Mouse (Mus musculus): Measurements from ENCODE around the gene Khdc1c. TPM values are rescaled to one million over a fixed set of nuclear protein-coding genes. Genes with fewer than 3 reads are reported as not detected.

Gene Khdc1c
- total and polyA plus RNA-seq, 3 experiments: 0.05 TPM; not detected in 2

GRCm38 (mm10) chr1:21419370-21419769, 51.2 kb downstream of the Khdc1c start:
- ATAC-seq (ENCODE audit: extremely low read depth, insufficient number of reproducible peaks, low FRiP score, poor library complexity, severe bottlenecking): no peak
- TF ChIP-seq GATA2 (IDR thresholded peaks at IDR 0.05; ENCODE audit: borderline replicate concordance, low read depth, low read length) (no peak), CTCF (IDR thresholded peaks at IDR 0.05; ENCODE audit: low read depth, low read length) (no peak), POLR2AphosphoS5 (IDR thresholded peaks at IDR 0.05; ENCODE audit: insufficient replicate concordance, low read depth, low read length) (no peak), TAL1 (conservative IDR thresholded peaks at IDR 0.05; ENCODE audit: low read depth, low read length) (no peak), GATA1 (IDR thresholded peaks at IDR 0.05; ENCODE audit: borderline replicate concordance, low read length) (no peak)
- Histone ChIP-seq H3K27me3 (ENCODE audit: insufficient read depth, low read length) (no peaks in the 10 kb centered on the region), H3K4me3 (ENCODE audit: low read depth, low read length) (no peak overlapping the region), H3K9me3 (replicated peaks) (no peaks in the 10 kb centered on the region), H3K36me3 (replicated peaks) (no peaks in the 10 kb centered on the region), H3K4me1 (ENCODE audit: insufficient read depth, low read depth, low read length) (no peaks in the 10 kb centered on the region)
- no peak for DNase-seq (ENCODE audit: low spot score)

Other genes with a start within 250 kb of the Khdc1c start
- 1.7 and 3.5 TPM in 2 replicates for gene Tmem14a, start 149.8 kb upstream of the Khdc1c start, total RNA-seq (2014; fragmentation: Nextera tagmentation)
- 4.0 and 4.9 TPM in 2 replicates for gene Tmem14a, start 149.8 kb upstream of the Khdc1c start, total RNA-seq (2017)
- 0.30 and 0.50 TPM in 2 replicates for gene Tmem14a, start 149.8 kb upstream of the Khdc1c start, polyA plus RNA-seq (2012)
- gene Gsta3, start 127.7 kb upstream of the Khdc1c start, total RNA-seq (2014; fragmentation: Nextera tagmentation): 1.2 TPM in 1 of 2 replicates, not detected in the other
- gene Gsta3, start 127.7 kb upstream of the Khdc1c start, total RNA-seq (2017): 0.17 and 0.27 TPM in 2 replicates
- not detected in 2 replicates for gene Gsta3, start 127.7 kb upstream of the Khdc1c start, polyA plus RNA-seq (2012)
- gene Khdc1a, start 18.7 kb upstream of the Khdc1c start, total RNA-seq (2014; fragmentation: Nextera tagmentation): not detected in 2 replicates
- 0.16 TPM in 1 of 2 replicates, not detected in the other for gene Khdc1a, start 18.7 kb upstream of the Khdc1c start, total RNA-seq (2017)
- gene Khdc1a, start 18.7 kb upstream of the Khdc1c start, polyA plus RNA-seq (2012): not detected in 2 replicates
- gene Khdc1b, start 15.2 kb downstream of the Khdc1c start, total RNA-seq (2014; fragmentation: Nextera tagmentation): not detected in 2 replicates
- 0.12 and 0.22 TPM in 2 replicates for gene Khdc1b, start 15.2 kb downstream of the Khdc1c start, total RNA-seq (2017)
- gene Khdc1b, start 15.2 kb downstream of the Khdc1c start, polyA plus RNA-seq (2012): not detected in 2 replicates

All from G1E (cell line).